Mouse (Mus musculus): ENCODE data around the gene Tmppe.

Gene Tmppe

GRCm38 (mm10) chr9:114442893-114443292 is 42.0 kb downstream of the Tmppe start:
- DNase-seq (ENCODE audit: low spot score in 2 of 2) = no peak

- DNase-seq (ENCODE audit: low spot score in 2 of 2) = no peak
Measured at GRCm38 (mm10) chr9:114443351-114443750, 42.4 kb downstream of the Tmppe start.

DNA sequence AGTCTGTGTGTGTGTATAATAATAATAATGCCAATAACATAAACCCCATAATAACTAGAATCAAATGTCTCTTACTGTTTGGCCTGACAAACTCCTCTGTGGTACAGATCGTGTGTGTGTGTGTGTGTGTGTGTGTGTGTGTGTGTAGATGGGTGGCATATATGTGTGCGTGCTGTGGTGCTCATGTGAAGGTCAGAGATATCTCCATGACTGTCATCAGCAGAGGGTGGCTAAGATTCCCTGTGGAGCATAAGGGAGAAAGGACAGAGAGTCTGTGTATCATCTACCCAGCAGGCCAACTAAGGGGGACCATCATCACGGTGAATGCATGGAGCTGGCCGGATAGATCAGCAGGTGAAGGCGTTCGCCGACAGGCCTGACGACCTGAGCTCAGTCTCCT is 46.0 kb downstream of the Tmppe start:
- no peak for DNase-seq (ENCODE audit: low spot score in 2 of 2)

- DNase-seq (ENCODE audit: low spot score in 2 of 2) = no peak
Measured at GRCm38 (mm10) chr9:114448700-114449099, 47.8 kb downstream of the Tmppe start.

DNA sequence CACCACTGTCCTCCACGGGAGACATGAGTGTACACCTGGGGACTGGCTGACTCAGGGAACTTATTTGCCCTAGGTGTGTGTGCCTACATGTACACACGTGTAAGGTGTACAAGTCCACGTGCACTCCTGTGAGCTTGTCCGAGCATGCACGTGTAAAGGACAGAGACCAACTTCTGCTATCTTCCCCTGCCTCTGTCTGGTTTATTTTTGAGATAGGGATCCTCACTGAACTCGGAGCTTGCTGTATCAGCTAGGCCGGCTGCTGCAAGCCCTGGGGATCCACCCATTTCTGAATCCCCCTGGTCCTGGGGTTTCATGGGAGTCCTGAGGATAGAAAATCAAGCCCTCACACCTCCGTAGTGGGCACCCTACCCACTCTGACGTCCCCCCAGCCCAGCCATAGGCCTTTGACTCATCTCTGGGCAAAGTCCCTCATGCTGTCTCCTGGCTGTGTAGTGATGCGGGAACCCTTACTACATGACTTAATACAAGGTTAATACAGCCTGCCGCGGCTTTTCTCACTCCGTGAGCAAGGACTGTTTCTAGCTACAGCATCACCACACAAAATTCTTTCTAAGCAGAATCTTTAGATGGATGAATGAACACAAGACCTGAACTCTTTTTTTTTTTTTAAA is 48.3 kb downstream of the Tmppe start:
- no peak for DNase-seq (ENCODE audit: low spot score in 2 of 2)

DNA sequence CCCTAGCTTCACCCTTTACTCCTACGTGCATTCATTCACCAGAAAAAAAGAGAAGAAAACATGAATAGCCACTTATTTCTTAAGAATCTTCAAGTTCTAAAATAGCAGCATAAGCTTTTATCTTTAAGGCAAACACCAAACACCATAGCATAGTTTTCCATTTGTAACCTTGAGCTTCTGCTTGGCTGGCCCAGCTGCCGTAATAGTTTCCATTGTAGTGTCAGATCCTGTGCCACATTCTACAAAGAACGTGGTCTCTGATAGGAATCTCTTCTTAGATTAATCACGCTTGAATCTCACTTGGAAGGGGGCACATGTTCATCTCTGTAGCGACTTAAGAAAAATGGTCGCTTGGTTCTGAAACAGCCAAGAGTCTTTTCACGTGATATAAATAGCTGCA is 50.7 kb downstream of the Tmppe start:
- no peak for DNase-seq (ENCODE audit: low spot score in 2 of 2)

DNA sequence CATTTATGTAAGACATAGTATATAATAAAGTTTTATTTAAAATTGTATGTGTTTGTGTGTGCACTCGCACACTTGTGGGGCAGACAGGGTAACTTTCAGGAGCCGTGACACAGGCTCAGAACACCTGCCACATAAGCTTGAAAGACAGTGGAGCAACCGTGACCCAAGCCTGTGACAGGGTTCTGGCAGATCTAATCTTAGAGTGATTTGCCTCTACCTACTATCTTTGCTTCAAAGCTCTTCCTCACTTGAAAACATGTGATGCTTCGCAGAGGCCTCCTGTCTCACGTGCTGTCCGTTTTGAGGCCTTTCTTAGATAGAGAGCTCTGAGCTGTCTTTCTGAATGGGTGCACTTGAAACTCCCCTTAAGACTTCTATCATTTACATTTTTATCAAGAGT is 51.5 kb downstream of the Tmppe start:
- no peak for DNase-seq (ENCODE audit: low spot score in 2 of 2)

DNA sequence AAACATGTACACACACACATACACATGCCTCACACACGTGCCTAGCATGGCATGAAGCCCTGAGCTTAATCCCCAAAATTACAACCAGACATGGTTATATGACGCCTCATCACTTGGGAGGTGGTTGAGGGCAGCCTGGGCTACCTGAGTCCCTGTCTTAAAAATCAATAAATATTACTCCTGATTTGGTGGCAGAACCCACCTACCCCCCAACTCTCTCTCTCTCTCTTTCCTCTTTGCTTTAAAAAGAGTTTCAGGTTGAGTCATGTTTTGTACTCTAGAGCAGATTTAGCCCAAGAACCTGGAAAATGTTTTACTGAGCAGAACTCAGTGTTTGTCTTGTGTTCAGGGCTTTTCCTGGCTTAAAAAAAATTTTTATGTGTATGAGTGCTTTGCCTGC is 54.5 kb downstream of the Tmppe start:
- DNase-seq (ENCODE audit: low spot score in 2 of 2) = no peak
